In genomic region chr2:164404082-164404990, GRCm38 (mm10) we compare ENCODE assay signal across 8 mouse cellular contexts. TPM values are rescaled to one million over a fixed set of nuclear protein-coding genes. Genes with fewer than 3 reads are reported as not detected.
DNase-seq lines count a peak whose midpoint lies in the region; ATAC-seq and TF ChIP-seq lines count a peak whose summit lies in the region.

No protein-coding gene starts in this region.

- H3K4me2 ChIP-seq in heart, postnatal 0 days (ENCODE audit: low read depth, low read length) = peak overlapping the region; percentile 56

- H3K27ac ChIP-seq in ES-Bruce4 (ENCODE audit: insufficient read depth, low read length) = no peak overlapping the region
- no peak overlapping the region for H3K27ac ChIP-seq in embryonic fibroblast, embryonic 13.5 days (ENCODE audit: insufficient read depth, low read length)
- H3K27ac ChIP-seq in heart, postnatal 0 days (ENCODE audit: low read depth) = no peak overlapping the region

- peak overlapping the region; percentile 43 for H3K9ac ChIP-seq in ES-Bruce4 (ENCODE audit: low read depth, poor library complexity, severe bottlenecking)
- no peak overlapping the region for H3K9ac ChIP-seq in heart, postnatal 0 days (replicated peaks; ENCODE audit: low read depth, low read length)

- no peaks in the 10 kb centered on the region for H3K4me1 ChIP-seq in ES-Bruce4 (ENCODE audit: control insufficient read depth, insufficient read depth, low read length)
- 0 out of 2 replicates have a peak, but pooled peaks cover 2% of the 10 kb centered on the region for H3K4me1 ChIP-seq in embryonic fibroblast, embryonic 13.5 days (ENCODE audit: control insufficient read depth, insufficient read depth, low read length)
- no peaks in the 10 kb centered on the region for H3K4me1 ChIP-seq in heart, postnatal 0 days (ENCODE audit: control insufficient read depth, insufficient read depth)

- no peak for TF ChIP-seq CTCF in ES-Bruce4 (IDR thresholded peaks at IDR 0.05; ENCODE audit: low read depth, low read length)
- no peak for TF ChIP-seq CTCF in embryonic fibroblast, embryonic 13.5 days (IDR thresholded peaks at IDR 0.05; ENCODE audit: borderline replicate concordance, insufficient read depth, low read length)
- no peak for TF ChIP-seq CTCF in heart, postnatal 0 days (IDR thresholded peaks at IDR 0.05; ENCODE audit: low read depth)

- WGBS in heart, postnatal 0 days = 1% methylated on average over 48 of the region's 49 CpGs

- peak; percentile 55 for DNase-seq in heart, postnatal 0 days (ENCODE audit: low spot score)
- DNase-seq in kidney, postnatal 14 days = peak; percentile 73
- peak; percentile 86 for DNase-seq in lung, postnatal 25 days (ENCODE audit: low spot score)
- no peak for DNase-seq in ovary, postnatal 14 days (ENCODE audit: low spot score)
- DNase-seq in spleen, postnatal 36 days (ENCODE audit: low spot score in 2 of 2) = no peak
- DNase-seq in cerebellum, postnatal 36 days = no peak

- peak; percentile 57; the same call in 1 of the 2 replicates for ATAC-seq in heart, postnatal 0 days (ENCODE audit: insufficient read depth, low read depth)

- no peaks in the 10 kb centered on the region for H3K36me3 ChIP-seq in ES-Bruce4 (ENCODE audit: control insufficient read depth, insufficient read depth, low read length, poor library complexity, severe bottlenecking)
- H3K36me3 ChIP-seq in heart, postnatal 0 days (replicated peaks; ENCODE audit: control insufficient read depth, insufficient read depth, low read length) = no peaks in the 10 kb centered on the region

- no peak for TF ChIP-seq EP300 in ES-Bruce4 (IDR thresholded peaks at IDR 0.05; ENCODE audit: insufficient read depth, low read depth, low read length)
- no peak for TF ChIP-seq EP300 in heart, postnatal 0 days (IDR thresholded peaks at IDR 0.05; ENCODE audit: low read depth)

- peak overlapping the region; percentile 27 for H3K4me3 ChIP-seq in ES-Bruce4 (ENCODE audit: low read depth, low read length)
- peak overlapping the region; percentile 5; the same call in 1 of the 2 replicates for H3K4me3 ChIP-seq in embryonic fibroblast, embryonic 13.5 days (ENCODE audit: insufficient read depth, low read length)
- peak overlapping the region; percentile 38 for H3K4me3 ChIP-seq in heart, postnatal 0 days (ENCODE audit: low read depth, low read length)

- no peak for TF ChIP-seq POLR2A in ES-Bruce4 (IDR thresholded peaks at IDR 0.05; ENCODE audit: insufficient read depth, low read length)
- TF ChIP-seq POLR2A in embryonic fibroblast, embryonic 13.5 days (IDR thresholded peaks at IDR 0.05; ENCODE audit: low read depth, low read length) = no peak

- no peaks in the 10 kb centered on the region for H3K9me3 ChIP-seq in ES-Bruce4 (replicated peaks; ENCODE audit: control insufficient read depth, insufficient read depth, low read length, poor library complexity, severe bottlenecking)
- H3K9me3 ChIP-seq in heart, postnatal 0 days (replicated peaks; ENCODE audit: control insufficient read depth, low read length) = no peaks in the 10 kb centered on the region

- H3K27me3 ChIP-seq in ES-Bruce4 (ENCODE audit: control insufficient read depth, insufficient read depth, low read length, poor library complexity, severe bottlenecking) = peaks cover 3% of the 10 kb centered on the region
- peaks cover 98% of the 10 kb centered on the region for H3K27me3 ChIP-seq in heart, postnatal 0 days (ENCODE audit: control insufficient read depth, insufficient read depth, low read length)

RNA-seq across cellular contexts. Expression of gene Matn4, which starts 0.6 kb away (rescaled TPM):
- polyA plus RNA-seq in ES-Bruce4 (2011; ENCODE audit: insufficient read depth, insufficient read length, low read depth, missing spikeins) = 0.93 and 1.7 TPM in 2 replicates
- polyA plus RNA-seq in embryonic fibroblast, embryonic 13.5 days (2011; ENCODE audit: insufficient read length, low read depth, missing spikeins) = 0.18 and 3.1 TPM in 2 replicates
- 1.7 and 3.3 TPM in 2 replicates for total RNA-seq in heart, postnatal 0 days (2014; rRNA removed; ENCODE audit: low replicate concordance)
- polyA plus RNA-seq in heart, postnatal 0 days (2015; fragmentation: Nextera tagmentation; extraction: Ambion mirVana) = 1.1 and 1.5 TPM in 2 replicates

RNA-seq across cellular contexts. Expression of gene Rbpjl, which starts 1.4 kb away (rescaled TPM):
- not detected in 2 replicates for polyA plus RNA-seq in ES-Bruce4 (2011; ENCODE audit: insufficient read depth, insufficient read length, low read depth, missing spikeins)
- not detected in 2 replicates for polyA plus RNA-seq in embryonic fibroblast, embryonic 13.5 days (2011; ENCODE audit: insufficient read length, low read depth, missing spikeins)
- total RNA-seq in heart, postnatal 0 days (2014; rRNA removed; ENCODE audit: low replicate concordance) = not detected in 2 replicates
- 0.04 and 0.05 TPM in 2 replicates for polyA plus RNA-seq in heart, postnatal 0 days (2015; fragmentation: Nextera tagmentation; extraction: Ambion mirVana)

RNA-seq across cellular contexts. Expression of gene Slpi, which starts 15.4 kb away (rescaled TPM):
- 1.6 and 1.8 TPM in 2 replicates for polyA plus RNA-seq in ES-Bruce4 (2011; ENCODE audit: insufficient read depth, insufficient read length, low read depth, missing spikeins)
- polyA plus RNA-seq in embryonic fibroblast, embryonic 13.5 days (2011; ENCODE audit: insufficient read length, low read depth, missing spikeins) = 0.90 TPM in 1 of 2 replicates, not detected in the other
- total RNA-seq in heart, postnatal 0 days (2014; rRNA removed; ENCODE audit: low replicate concordance) = not detected in 2 replicates
- 2.0 and 3.7 TPM in 2 replicates for polyA plus RNA-seq in heart, postnatal 0 days (2015; fragmentation: Nextera tagmentation; extraction: Ambion mirVana)

RNA-seq across cellular contexts. Expression of gene Sdc4, which starts 39.4 kb away (rescaled TPM):
- polyA plus RNA-seq in ES-Bruce4 (2011; ENCODE audit: insufficient read depth, insufficient read length, low read depth, missing spikeins) = 212 and 213 TPM in 2 replicates
- 242 and 248 TPM in 2 replicates for polyA plus RNA-seq in embryonic fibroblast, embryonic 13.5 days (2011; ENCODE audit: insufficient read length, low read depth, missing spikeins)
- total RNA-seq in heart, postnatal 0 days (2014; rRNA removed; ENCODE audit: low replicate concordance) = 42.2 and 46.5 TPM in 2 replicates
- polyA plus RNA-seq in heart, postnatal 0 days (2015; fragmentation: Nextera tagmentation; extraction: Ambion mirVana) = 30.4 and 30.7 TPM in 2 replicates

RNA-seq across cellular contexts. Expression of gene Sys1, which starts 52.4 kb away (rescaled TPM):
- 13.3 and 19.8 TPM in 2 replicates for polyA plus RNA-seq in ES-Bruce4 (2011; ENCODE audit: insufficient read depth, insufficient read length, low read depth, missing spikeins)
- polyA plus RNA-seq in embryonic fibroblast, embryonic 13.5 days (2011; ENCODE audit: insufficient read length, low read depth, missing spikeins) = 23.1 and 23.6 TPM in 2 replicates
- total RNA-seq in heart, postnatal 0 days (2014; rRNA removed; ENCODE audit: low replicate concordance) = 71.8 and 87.9 TPM in 2 replicates
- polyA plus RNA-seq in heart, postnatal 0 days (2015; fragmentation: Nextera tagmentation; extraction: Ambion mirVana) = 37.6 and 39.1 TPM in 2 replicates

Comparison
In these comparisons a context has a peak if more than half of its experiments do, and no peak if none do; other contexts are left out.
1. DNase-seq: peak in heart, postnatal 0 days (single experiment), kidney, postnatal 14 days (single experiment) and lung, postnatal 25 days (single experiment); none in ovary, postnatal 14 days (single experiment), spleen, postnatal 36 days (0 of 2) and cerebellum, postnatal 36 days (0 of 2).
2. Peak in every context shown above with its lines, with median percentiles within 50 percentile points of each other: H3K4me3 ChIP-seq.